ENCODE assay signal across 25 mouse cellular contexts in genomic region chr4:117429604-117430003, GRCm38 (mm10).
"Had no signal": no experiment of that assay in that cellular context is flagged by ENCODE, and none has a peak within 500 bp of the region (broad histone marks: within the 10 kb centered on the region; RNA-seq: fewer than 3 reads in every experiment).

No protein-coding gene starts in this region.

- H3K9ac ChIP-seq: kidney, embryonic 15.5 days; limb, embryonic 13.5 days; liver, embryonic 12.5 days; liver, embryonic 15.5 days; lung, embryonic 15.5 days; neural tube, embryonic 12.5 days; neural tube, embryonic 15.5 days; stomach, embryonic 15.5 days had no signal

- H3K36me3 ChIP-seq: kidney, embryonic 15.5 days; limb, embryonic 13.5 days; liver, embryonic 12.5 days; liver, embryonic 15.5 days; lung, embryonic 15.5 days; neural tube, embryonic 12.5 days; neural tube, embryonic 15.5 days; stomach, embryonic 15.5 days had no signal

- H3K27ac ChIP-seq: kidney, embryonic 15.5 days; left cerebral cortex, adult 2 months; limb, embryonic 13.5 days; liver, embryonic 12.5 days; liver, embryonic 15.5 days; lung, embryonic 15.5 days; neural tube, embryonic 12.5 days; neural tube, embryonic 15.5 days; stomach, embryonic 15.5 days had no signal

- H3K27me3 ChIP-seq: lung, embryonic 15.5 days; stomach, embryonic 15.5 days had no signal

- H3K4me1 ChIP-seq: lung, embryonic 15.5 days; stomach, embryonic 15.5 days had no signal

- ATAC-seq: liver, embryonic 12.5 days had no signal

- H3K4me2 ChIP-seq: kidney, embryonic 15.5 days; limb, embryonic 13.5 days; liver, embryonic 12.5 days; liver, embryonic 15.5 days; lung, embryonic 15.5 days; midbrain, embryonic 11.5 days; neural tube, embryonic 12.5 days; neural tube, embryonic 15.5 days; stomach, embryonic 15.5 days had no signal

- H3K9me3 ChIP-seq: kidney, embryonic 15.5 days; limb, embryonic 13.5 days; liver, embryonic 12.5 days; liver, embryonic 15.5 days; lung, embryonic 15.5 days; megakaryocyte, embryonic 14.5 days; neural tube, embryonic 12.5 days; neural tube, embryonic 15.5 days; stomach, embryonic 15.5 days had no signal

- H3K4me3 ChIP-seq: kidney, embryonic 15.5 days; left cerebral cortex, adult 2 months; limb, embryonic 13.5 days; liver, embryonic 12.5 days; liver, embryonic 15.5 days; lung, embryonic 15.5 days; megakaryocyte, embryonic 14.5 days; neural tube, embryonic 12.5 days; neural tube, embryonic 15.5 days; stomach, embryonic 15.5 days had no signal

- DNase-seq: kidney, adult 8-10 months; kidney, postnatal 10 days; kidney, postnatal 36 days; layer of hippocampus, postnatal 36 days; left cerebral cortex, postnatal 4 days; liver; lung, adult 18-20 months; lung, postnatal 10 days; lung, postnatal 36 days; midbrain, embryonic 14.5 days; right cerebral cortex, adult 18-20 months; right cerebral cortex, postnatal 14 days; right cerebral cortex, postnatal 4 days; thymus, postnatal 25 days had no signal
